Mouse (Mus musculus): ENCODE measurements at regions not wholly inside any gene's neighbourhood (a gene's known extent, or its start where the extent isn't known, plus 50 kb on each side); places are given as distances from the start of the nearest gene placed in this dataset.

DNA sequence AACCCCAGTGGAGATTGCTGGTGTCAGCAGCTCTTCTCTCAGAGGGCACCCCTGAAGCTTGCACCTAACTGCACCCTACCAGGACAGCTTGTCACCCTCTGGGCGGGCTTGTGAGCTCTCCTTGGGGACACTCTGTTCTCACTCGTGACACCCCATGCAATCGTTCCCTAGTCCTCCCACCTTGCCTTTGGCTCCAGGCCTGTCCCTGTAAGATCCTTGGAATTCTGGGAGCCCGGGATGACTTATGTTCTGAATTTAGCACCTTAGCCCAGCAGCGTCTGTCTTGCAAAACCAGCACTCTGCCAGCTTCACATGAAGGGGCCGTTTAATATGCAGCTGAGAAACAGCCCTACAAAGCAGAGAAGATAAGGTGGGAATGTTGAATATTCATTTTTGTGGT lies 257.7 kb upstream of the 4930535I16Rik start:
- H3K4me2 ChIP-seq (replicated peaks): no peak overlapping the region
- ATAC-seq (ENCODE audit: low FRiP score, low read depth): no peak
- peaks cover 12% of the 10 kb centered on the region for H3K4me1 ChIP-seq
- no peaks in the 10 kb centered on the region for H3K36me3 ChIP-seq
- no peak overlapping the region for H3K4me3 ChIP-seq
- no peak overlapping the region for H3K27ac ChIP-seq
- H3K27me3 ChIP-seq (replicated peaks): peaks cover 27% of the 10 kb centered on the region
- no peaks in the 10 kb centered on the region for H3K9me3 ChIP-seq
- 63% methylated on average over 6 of the region's 6 CpGs for WGBS
- H3K9ac ChIP-seq: no peak overlapping the region

DNA sequence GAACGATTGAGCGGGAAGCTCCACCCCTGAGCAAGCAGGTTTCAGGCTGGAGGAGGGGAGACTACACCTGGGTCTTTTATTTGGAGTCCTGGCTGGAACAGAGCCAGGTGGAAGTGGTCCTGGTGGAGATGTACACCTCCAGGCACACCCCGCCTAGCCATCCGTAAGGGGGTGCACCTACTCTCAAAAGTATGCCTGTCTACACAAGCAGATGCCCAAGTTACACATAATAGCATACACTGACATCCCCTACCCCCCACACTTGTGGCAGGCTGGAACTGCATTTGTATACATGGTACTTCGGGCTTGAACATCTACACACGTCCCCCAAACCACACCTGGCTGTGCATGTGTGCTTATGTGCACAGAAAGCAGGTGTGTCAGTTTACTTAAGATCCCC lies 236.8 kb upstream of the 4930535I16Rik start:
- Histone ChIP-seq H3K27me3 (replicated peaks) (no peaks in the 10 kb centered on the region; the same call in 1 of the 2 replicates), H3K4me3 (no peak overlapping the region), H3K9ac (no peak overlapping the region), H3K27ac (no peak overlapping the region), H3K36me3 (no peaks in the 10 kb centered on the region), H3K9me3 (0 out of 2 replicates have a peak, but pooled peaks cover 5% of the 10 kb centered on the region), H3K4me1 (peaks cover 10% of the 10 kb centered on the region; the same call in 1 of the 2 replicates), H3K4me2 (replicated peaks) (no peak overlapping the region)
- ATAC-seq (ENCODE audit: low FRiP score, low read depth): no peak
- 85% methylated on average over 6 of the region's 6 CpGs for WGBS

DNA sequence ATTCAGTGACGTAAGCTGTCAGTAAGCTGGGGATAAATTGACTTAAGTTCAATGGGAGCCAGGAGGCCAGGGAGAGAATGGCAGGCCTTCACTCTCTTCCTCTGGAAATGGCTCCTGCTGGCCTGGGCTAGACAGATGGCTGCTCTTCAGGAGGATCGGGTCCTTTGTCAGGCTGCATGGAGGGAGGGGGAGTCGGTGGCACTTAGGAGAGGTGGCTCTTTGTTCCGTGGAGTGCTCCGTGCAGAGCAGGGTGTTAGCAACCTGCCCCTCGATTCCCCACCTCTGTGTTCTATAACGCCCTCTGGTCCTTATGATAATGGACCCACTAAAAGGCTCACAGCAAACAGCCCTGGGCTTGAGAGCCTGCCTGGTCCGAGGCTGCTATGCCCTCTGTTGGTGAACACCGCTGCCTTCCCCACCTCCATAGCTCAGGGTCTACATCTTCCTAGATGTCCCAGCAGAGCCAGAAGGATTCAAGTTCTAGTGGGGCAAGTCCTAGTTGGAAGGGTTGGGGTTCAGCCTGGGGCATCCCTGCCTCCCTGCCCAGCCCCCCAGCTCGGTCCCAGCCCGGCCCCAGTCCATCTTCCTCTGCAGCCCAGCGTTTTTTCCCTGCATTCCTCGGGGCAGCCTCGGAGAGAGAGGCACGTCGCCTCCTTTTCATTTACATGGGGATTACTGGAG lies 232.1 kb upstream of the 4930535I16Rik start:
- ATAC-seq (ENCODE audit: low FRiP score, low read depth): peak; percentile 63
- peaks cover 10% of the 10 kb centered on the region; the same call in 1 of the 2 replicates for H3K4me1 ChIP-seq
- H3K36me3 ChIP-seq: no peaks in the 10 kb centered on the region
- no peak overlapping the region; the same call in 1 of the 2 replicates for H3K9ac ChIP-seq
- WGBS: 4% methylated on average over 16 of the region's 16 CpGs
- peak overlapping the region; percentile 48 for H3K4me2 ChIP-seq (replicated peaks)
- no peak overlapping the region for H3K27ac ChIP-seq
- peaks cover 7% of the 10 kb centered on the region for H3K27me3 ChIP-seq (replicated peaks)
- no peaks in the 10 kb centered on the region for H3K9me3 ChIP-seq
- no peak overlapping the region for H3K4me3 ChIP-seq

DNA sequence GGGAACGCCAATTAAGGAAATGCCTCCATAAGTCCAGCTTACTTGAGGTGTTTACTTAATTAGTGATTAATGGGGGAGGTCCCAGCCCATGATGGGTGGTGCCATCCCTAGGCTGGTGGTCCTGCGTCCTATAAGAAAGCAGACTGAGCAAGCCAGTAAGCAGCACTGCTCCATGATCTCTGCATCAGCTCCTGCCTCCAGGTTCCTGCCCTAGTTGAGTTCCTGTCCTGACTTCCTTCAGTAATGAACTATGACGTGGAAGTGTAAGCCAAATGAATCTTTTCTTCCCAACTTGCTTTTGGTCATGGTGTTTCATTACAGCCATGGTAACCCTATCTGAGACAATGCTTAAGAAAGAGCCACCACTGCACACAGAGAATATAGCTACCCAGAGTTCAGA lies 231.2 kb upstream of the 4930535I16Rik start:
- H3K4me2 ChIP-seq (replicated peaks): no peak overlapping the region
- H3K4me1 ChIP-seq: peaks cover 10% of the 10 kb centered on the region; the same call in 1 of the 2 replicates
- no peaks in the 10 kb centered on the region for H3K36me3 ChIP-seq
- H3K9me3 ChIP-seq: no peaks in the 10 kb centered on the region
- no peak overlapping the region for H3K9ac ChIP-seq
- no peak overlapping the region for H3K27ac ChIP-seq
- H3K4me3 ChIP-seq: no peak overlapping the region
- no peak for ATAC-seq (ENCODE audit: low FRiP score, low read depth)
- WGBS: 94% methylated on average over 3 of the region's 3 CpGs
- peaks cover 7% of the 10 kb centered on the region for H3K27me3 ChIP-seq (replicated peaks)

GRCm38 (mm10) chr4:124147276-124147675 lies 229.5 kb upstream of the 4930535I16Rik start:
- Histone ChIP-seq H3K27me3 (replicated peaks) (peaks cover 7% of the 10 kb centered on the region; the same call in 1 of the 2 replicates), H3K27ac (no peak overlapping the region), H3K4me2 (replicated peaks) (no peak overlapping the region), H3K9ac (no peak overlapping the region), H3K4me3 (no peak overlapping the region), H3K4me1 (peaks cover 10% of the 10 kb centered on the region; the same call in 1 of the 2 replicates), H3K9me3 (no peaks in the 10 kb centered on the region), H3K36me3 (no peaks in the 10 kb centered on the region)
- no peak for ATAC-seq (ENCODE audit: low FRiP score, low read depth)
- 85% methylated on average over 4 of the region's 4 CpGs for WGBS

GRCm38 (mm10) chr4:124146135-124146534 lies 228.3 kb upstream of the 4930535I16Rik start:
- no peak for ATAC-seq (ENCODE audit: low FRiP score, low read depth)
- peaks cover 7% of the 10 kb centered on the region; the same call in 1 of the 2 replicates for H3K27me3 ChIP-seq (replicated peaks)
- no peak overlapping the region for H3K4me2 ChIP-seq (replicated peaks)
- H3K9ac ChIP-seq: no peak overlapping the region
- no peak overlapping the region for H3K27ac ChIP-seq
- no peaks in the 10 kb centered on the region for H3K36me3 ChIP-seq
- no peaks in the 10 kb centered on the region for H3K9me3 ChIP-seq
- H3K4me1 ChIP-seq: peaks cover 10% of the 10 kb centered on the region; the same call in 1 of the 2 replicates
- WGBS: 34% methylated on average over 8 of the region's 8 CpGs
- H3K4me3 ChIP-seq: no peak overlapping the region

DNA sequence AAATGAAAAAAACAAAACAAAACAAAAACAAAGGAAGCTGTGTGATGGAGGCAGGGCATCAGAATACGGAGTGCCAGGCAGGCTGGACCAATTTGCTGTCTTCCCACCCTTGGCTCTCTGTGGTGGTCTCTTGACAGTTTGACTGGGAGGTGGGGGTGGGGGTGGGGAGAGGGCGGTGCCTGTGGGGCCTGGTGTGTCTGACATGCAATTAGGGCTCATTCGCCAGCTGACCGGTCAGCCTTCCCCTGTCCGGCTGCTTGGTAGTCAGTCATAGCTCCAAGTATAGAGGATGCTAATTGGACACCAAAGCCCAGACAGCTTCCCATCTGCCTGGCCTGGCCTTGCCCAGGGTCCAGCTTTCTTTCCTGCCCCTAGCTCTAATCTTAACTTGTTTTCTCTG lies 225.8 kb upstream of the 4930535I16Rik start:
- Histone ChIP-seq H3K27ac (no peak overlapping the region), H3K36me3 (no peaks in the 10 kb centered on the region), H3K4me2 (replicated peaks) (no peak overlapping the region), H3K4me1 (no peaks in the 10 kb centered on the region), H3K4me3 (no peak overlapping the region), H3K9me3 (no peaks in the 10 kb centered on the region), H3K9ac (no peak overlapping the region), H3K27me3 (replicated peaks) (peaks cover 9% of the 10 kb centered on the region; the same call in 1 of the 2 replicates)
- 23% methylated on average over 5 of the region's 5 CpGs for WGBS
- no peak for ATAC-seq (ENCODE audit: low FRiP score, low read depth)

DNA sequence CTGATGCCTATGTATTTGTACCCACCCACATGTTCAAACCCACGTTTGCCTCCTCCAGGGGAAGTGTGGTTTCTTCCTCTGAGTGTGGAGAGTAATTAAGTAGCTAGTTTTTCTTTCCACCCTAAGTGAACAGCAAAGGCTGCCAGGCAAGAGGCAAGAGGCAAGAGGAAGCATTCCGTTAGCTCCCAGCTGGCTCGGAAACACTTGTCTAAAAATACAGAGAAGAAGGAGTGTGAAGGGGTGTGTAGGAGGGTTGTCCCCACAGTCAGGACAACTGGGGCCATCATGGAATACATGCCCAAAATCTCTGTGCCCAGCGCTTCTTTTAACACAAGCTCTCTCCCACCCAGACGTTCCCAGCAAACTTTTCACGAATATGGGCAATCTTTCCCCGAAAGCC lies 225.4 kb upstream of the 4930535I16Rik start:
- WGBS: 55% methylated on average over 7 of the region's 7 CpGs
- no peak overlapping the region for H3K27ac ChIP-seq
- H3K9ac ChIP-seq: no peak overlapping the region
- no peaks in the 10 kb centered on the region for H3K9me3 ChIP-seq
- no peak for ATAC-seq (ENCODE audit: low FRiP score, low read depth)
- no peaks in the 10 kb centered on the region for H3K36me3 ChIP-seq
- no peak overlapping the region for H3K4me2 ChIP-seq (replicated peaks)
- H3K4me3 ChIP-seq: no peak overlapping the region
- H3K4me1 ChIP-seq: no peaks in the 10 kb centered on the region
- H3K27me3 ChIP-seq (replicated peaks): peaks cover 9% of the 10 kb centered on the region; the same call in 1 of the 2 replicates

DNA sequence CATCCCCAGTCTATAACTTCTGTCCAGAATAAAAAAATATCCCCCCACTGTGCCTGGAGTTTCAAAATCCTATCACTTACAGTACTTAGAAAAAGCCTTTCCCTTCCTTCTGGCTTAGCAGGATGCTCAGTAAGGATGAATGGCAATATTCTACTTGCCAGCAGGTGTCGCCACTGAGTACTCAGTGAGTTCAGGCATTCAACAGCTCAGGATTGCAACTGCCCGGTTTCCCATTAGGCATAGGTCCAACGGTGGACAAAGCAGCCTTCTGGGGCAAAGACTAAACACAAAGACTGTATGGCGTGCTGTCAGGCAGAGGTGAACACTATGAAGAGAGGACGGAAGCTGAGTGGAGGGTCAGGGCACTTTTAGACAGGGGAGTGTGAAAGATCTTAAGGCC lies 224.3 kb upstream of the 4930535I16Rik start:
- no peak overlapping the region for H3K9ac ChIP-seq
- H3K4me3 ChIP-seq: no peak overlapping the region
- no peak overlapping the region for H3K27ac ChIP-seq
- no peaks in the 10 kb centered on the region for H3K9me3 ChIP-seq
- H3K36me3 ChIP-seq: no peaks in the 10 kb centered on the region
- ATAC-seq (ENCODE audit: low FRiP score, low read depth): 0 out of 2 replicates have a peak, but pooled peaks have one; percentile 25
- no peaks in the 10 kb centered on the region for H3K4me1 ChIP-seq
- H3K27me3 ChIP-seq (replicated peaks): peaks cover 4% of the 10 kb centered on the region; the same call in 1 of the 2 replicates
- no peak overlapping the region for H3K4me2 ChIP-seq (replicated peaks)
- WGBS: 7% methylated on average over 5 of the region's 5 CpGs

- Histone ChIP-seq H3K27ac (no peak overlapping the region), H3K4me3 (no peak overlapping the region), H3K4me1 (no peaks in the 10 kb centered on the region; the same call in 1 of the 2 replicates), H3K9ac (no peak overlapping the region), H3K9me3 (no peaks in the 10 kb centered on the region), H3K4me2 (replicated peaks) (no peak overlapping the region), H3K36me3 (no peaks in the 10 kb centered on the region), H3K27me3 (replicated peaks) (peaks cover 13% of the 10 kb centered on the region; the same call in 1 of the 2 replicates)
- no peak for ATAC-seq (ENCODE audit: low FRiP score, low read depth)
- WGBS: 37% methylated on average over 6 of the region's 6 CpGs
Measured at GRCm38 (mm10) chr4:124135165-124135470, 217.3 kb upstream of the 4930535I16Rik start.

GRCm38 (mm10) chr4:124134341-124135164 lies 216.7 kb upstream of the 4930535I16Rik start:
- no peak for ATAC-seq (ENCODE audit: low FRiP score, low read depth)
- WGBS: 17% methylated on average over 6 of the region's 6 CpGs
- Histone ChIP-seq H3K27ac (no peak overlapping the region), H3K9ac (no peak overlapping the region), H3K9me3 (no peaks in the 10 kb centered on the region), H3K4me1 (no peaks in the 10 kb centered on the region; the same call in 1 of the 2 replicates), H3K4me3 (no peak overlapping the region), H3K36me3 (no peaks in the 10 kb centered on the region), H3K4me2 (replicated peaks) (no peak overlapping the region), H3K27me3 (replicated peaks) (peaks cover 13% of the 10 kb centered on the region; the same call in 1 of the 2 replicates)

GRCm38 (mm10) chr4:124130946-124131345 lies 213.1 kb upstream of the 4930535I16Rik start:
- ATAC-seq (ENCODE audit: low FRiP score, low read depth): no peak
- 78% methylated on average over 5 of the region's 5 CpGs for WGBS
- no peak overlapping the region for H3K27ac ChIP-seq

More at GRCm38 (mm10) chr4:124130946-124131345, 213.1 kb upstream of the 4930535I16Rik start:
- H3K9me3 ChIP-seq: no peaks in the 10 kb centered on the region
- H3K4me3 ChIP-seq: no peak overlapping the region
- no peak overlapping the region for H3K4me2 ChIP-seq (replicated peaks)
- no peaks in the 10 kb centered on the region; the same call in 1 of the 2 replicates for H3K4me1 ChIP-seq
- H3K9ac ChIP-seq: no peak overlapping the region
- H3K27me3 ChIP-seq (replicated peaks): peaks cover 10% of the 10 kb centered on the region; the same call in 1 of the 2 replicates
- no peaks in the 10 kb centered on the region for H3K36me3 ChIP-seq
